Mouse (Mus musculus) right cerebral cortex, adult 2 months (tissue): ENCODE data around the gene Letm1.

Experiments
- DNase-seq, 2 experiments: peaks; one replicate each; pipeline ENCODE4 v3.0.0; 2021 to 2022; ENCODE audit warnings: low spot score in 2 of 2

Gene Letm1

GRCm38 (mm10) chr5:33707163-33707562 lies 75.5 kb downstream of the Letm1 start:
- no peak for DNase-seq

GRCm38 (mm10) chr5:33706350-33706629 lies 76.3 kb downstream of the Letm1 start:
- no peak for DNase-seq

- no peak for DNase-seq
Measured at GRCm38 (mm10) chr5:33705612-33706349, 76.8 kb downstream of the Letm1 start.

- no peak for DNase-seq
Measured at GRCm38 (mm10) chr5:33704945-33705611, 77.5 kb downstream of the Letm1 start.

- no peak for DNase-seq
Measured at GRCm38 (mm10) chr5:33703999-33704398, 78.6 kb downstream of the Letm1 start.

- no peak for DNase-seq
Measured at GRCm38 (mm10) chr5:33701832-33702231, 80.8 kb downstream of the Letm1 start.

GRCm38 (mm10) chr5:33700010-33700409 lies 82.6 kb downstream of the Letm1 start:
- DNase-seq: no peak

GRCm38 (mm10) chr5:33698669-33699068 lies 83.9 kb downstream of the Letm1 start:
- DNase-seq: no peak

- no peak for DNase-seq
Measured at GRCm38 (mm10) chr5:33697947-33698512, 84.6 kb downstream of the Letm1 start.

GRCm38 (mm10) chr5:33697534-33697933 lies 85.1 kb downstream of the Letm1 start:
- no peak for DNase-seq

GRCm38 (mm10) chr5:33696430-33696829 lies 86.2 kb downstream of the Letm1 start:
- no peak for DNase-seq

- no peak for DNase-seq
Measured at GRCm38 (mm10) chr5:33695718-33696121, 86.9 kb downstream of the Letm1 start.

GRCm38 (mm10) chr5:33694848-33695717 lies 87.5 kb downstream of the Letm1 start:
- DNase-seq: peak; percentile 39 to 40

GRCm38 (mm10) chr5:33694461-33694847 lies 88.2 kb downstream of the Letm1 start:
- no peak for DNase-seq

GRCm38 (mm10) chr5:33692393-33692792 lies 90.2 kb downstream of the Letm1 start:
- no peak for DNase-seq

- DNase-seq: no peak
Measured at GRCm38 (mm10) chr5:33689852-33690645, 92.6 kb downstream of the Letm1 start.
